Mouse (Mus musculus) embryo, embryonic 11 days (tissue): ENCODE measurements around the gene Nol6.
A peak's percentile ranks its signal among the peaks of the same experiment; 100 is the strongest.
"Not testable (repeated sequence)": the region's sequence is repeated elsewhere in the genome, so short reads cannot be mapped to it uniquely, and the experiment has no call there.

ENCODE experiments used
- DNase-seq: peaks from one replicate; pipeline ENCODE4 v3.0.0-alpha.2; 2015

Gene Nol6

DNA sequence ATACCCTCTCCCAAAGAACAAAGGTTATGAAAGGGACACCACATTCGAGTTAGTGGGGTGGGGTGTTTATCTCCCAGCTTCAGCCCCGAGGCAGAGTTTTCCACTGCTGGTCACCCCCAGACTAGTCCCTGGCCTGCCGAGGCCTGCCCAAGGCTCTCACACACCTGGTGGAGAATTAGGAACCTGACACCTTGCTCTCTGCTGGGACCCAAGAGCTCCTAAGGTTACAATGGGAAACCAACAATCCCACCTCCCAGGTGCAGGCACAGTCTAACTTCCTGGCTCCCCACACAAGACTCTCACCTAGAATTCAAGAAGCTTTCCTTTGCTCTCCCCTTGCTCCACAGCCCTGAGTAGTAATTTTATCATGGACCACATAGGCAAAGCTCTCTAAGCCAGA lies 7.4 kb downstream of the Nol6 start:
- DNase-seq, result no peak

DNA sequence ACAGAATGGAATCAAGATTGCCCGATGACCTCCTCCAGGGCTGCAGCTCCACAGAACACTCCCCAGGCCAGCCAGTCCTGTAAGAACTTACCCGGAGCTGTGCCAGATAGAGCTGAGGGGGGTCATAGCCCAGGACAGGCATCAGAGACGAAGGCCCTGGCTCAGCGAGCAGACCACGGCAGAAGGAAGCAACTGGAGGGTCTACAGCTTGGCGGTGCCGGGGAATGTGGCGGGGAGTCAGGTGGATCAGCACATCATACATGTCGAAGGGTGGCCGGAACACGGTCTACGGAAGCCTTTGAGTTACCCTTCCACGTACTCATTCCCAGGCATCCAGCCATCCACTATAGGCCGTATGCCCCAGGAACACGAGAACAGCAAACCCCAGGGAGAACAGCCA lies 8.5 kb downstream of the Nol6 start:
- no peak for DNase-seq

DNA sequence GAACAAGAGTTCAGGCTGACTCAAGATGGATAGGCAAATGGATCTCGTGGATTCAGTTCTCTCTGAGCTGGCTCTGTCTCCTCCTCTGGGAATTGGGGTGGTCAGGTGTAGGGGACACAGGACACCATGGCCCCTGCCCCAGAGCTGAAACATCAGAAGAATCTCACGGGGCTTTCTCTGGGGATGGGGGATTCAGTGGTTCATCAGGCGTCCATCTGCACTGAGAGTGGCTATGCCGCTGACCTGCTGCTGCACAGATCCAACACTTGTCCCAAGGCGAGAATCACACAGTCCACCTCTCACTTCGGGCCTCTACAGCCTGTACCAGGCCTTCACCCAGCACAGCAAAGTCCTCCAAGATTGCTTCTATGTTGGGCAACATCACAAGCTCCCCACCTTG lies 9.2 kb downstream of the Nol6 start:
- DNase-seq, result no peak

DNA sequence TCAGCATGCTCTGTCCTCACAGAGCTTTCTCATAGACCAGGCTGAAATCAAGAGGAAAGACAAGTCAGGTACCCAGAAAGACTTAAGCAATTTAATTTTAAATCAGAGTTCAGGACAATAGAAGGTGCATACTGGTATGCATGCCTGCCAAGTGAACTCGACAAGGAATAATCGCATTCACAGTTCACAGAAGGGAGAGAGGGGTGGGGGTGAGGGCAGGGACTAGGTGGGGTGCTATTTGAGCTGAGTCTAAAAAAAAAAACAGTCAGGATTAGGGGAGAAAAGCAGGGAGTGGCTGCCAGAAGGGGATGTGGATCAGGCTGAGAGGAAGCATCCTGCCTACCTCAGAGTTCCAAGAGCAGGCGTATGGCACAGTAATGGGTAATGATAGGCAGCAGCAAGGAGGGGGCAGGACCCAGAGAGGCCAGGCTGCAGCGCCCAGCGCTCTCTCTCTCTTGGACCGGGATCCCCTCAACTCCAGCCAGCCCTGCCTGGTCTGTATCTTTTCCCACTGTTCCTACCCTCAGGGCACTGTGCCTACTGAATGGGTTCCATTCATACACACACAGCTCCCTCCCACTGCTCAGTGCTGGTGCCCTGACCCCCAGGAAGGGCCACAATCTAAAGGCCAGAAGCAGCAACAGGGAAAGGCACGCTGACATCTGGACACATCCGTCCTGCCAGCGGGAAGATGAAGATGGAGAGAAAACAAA lies 9.7 kb downstream of the Nol6 start:
- no peak for DNase-seq

DNA sequence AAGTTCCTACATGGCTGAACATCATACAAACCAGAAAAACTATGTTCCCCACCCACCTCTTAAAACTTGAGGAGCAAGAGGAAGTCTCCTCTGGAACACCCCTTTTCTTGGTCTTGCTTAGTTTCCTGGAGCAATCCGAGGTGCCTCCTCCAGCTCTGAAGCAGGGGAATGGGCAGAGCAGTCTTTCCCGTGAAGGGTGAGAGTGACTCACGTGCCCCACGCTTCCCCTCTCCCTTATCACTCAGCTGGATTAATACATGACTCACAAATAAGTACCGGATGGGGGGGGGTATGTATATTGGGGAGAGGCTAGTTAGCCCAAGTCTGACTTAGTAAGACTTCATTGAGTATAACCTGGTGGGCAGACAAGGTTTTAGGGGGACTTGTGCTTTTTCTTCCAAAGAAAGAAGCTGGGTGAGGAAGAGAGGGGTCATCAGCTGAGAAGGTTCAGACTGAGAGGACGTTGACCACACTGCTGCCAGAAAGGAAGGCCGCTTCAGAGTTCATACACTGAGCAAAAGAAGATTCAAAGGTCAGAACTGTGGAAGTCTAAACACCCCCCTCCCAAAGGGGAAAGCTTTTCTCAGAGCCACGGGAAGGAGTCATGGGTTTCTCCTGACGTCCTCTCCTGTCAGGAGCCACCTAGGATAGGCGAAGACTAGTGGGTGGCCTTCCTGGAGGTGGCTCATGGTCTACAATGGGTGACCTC lies 15.4 kb downstream of the Nol6 start:
- DNase-seq, result no peak

DNA sequence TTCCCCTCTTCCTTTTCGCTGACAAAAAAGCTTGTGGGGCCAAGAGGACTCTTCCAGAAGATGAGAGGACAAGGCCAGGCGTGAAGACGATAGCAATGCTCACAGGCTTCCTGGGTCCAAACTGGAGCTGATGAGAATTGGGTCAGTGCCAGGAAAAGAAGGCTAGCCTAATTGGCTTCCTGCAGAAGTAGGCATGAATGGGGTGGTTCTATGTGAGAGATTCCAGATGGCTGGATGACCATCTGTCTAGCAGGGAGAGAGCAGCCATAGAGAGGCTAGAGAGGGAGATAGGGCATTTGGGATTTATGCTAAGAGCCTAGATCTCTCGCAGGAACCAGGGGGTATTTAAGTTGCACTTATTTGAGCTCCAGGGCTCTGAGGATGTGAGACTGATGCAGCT lies 16.8 kb downstream of the Nol6 start:
- no peak for DNase-seq

DNA sequence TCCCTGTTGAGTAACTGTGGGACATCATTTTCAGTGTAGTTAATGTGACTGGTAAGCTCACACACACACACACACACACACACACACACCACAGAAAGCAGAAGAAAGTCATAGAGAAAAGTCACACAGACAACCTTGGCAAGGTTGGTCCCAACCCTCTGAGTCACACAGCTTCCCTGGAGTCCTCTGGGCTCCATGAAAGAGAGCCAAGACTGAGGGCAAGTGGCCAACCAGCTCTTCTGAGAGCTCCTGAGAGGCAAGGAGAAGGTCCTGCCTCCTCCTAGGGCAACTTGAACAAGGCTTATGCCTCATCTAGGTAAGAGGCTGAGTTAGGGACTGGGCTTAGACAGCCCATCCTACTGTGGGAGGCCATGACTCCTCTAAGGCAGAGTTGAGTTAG lies 21.4 kb downstream of the Nol6 start:
- no peak for DNase-seq

DNA sequence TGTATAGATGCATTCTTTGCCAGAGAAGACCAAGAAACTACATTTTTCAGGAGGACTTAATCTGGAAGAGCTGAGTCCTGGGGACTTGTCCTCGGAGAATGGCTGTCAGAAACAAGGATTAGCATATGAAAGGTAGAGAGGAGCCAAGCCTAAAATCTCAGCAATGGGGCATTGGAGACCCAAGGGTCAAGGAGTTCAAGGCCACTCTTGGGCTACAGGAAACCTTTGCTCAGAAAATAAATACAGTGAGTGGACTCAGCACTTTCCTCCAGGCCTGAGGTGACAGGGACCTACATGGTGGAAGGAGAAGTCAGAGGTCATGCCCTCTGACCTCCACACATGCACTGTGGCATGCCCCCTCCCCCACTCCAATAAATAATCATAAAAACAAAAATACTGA lies 23.3 kb downstream of the Nol6 start:
- DNase-seq, result no peak

DNA sequence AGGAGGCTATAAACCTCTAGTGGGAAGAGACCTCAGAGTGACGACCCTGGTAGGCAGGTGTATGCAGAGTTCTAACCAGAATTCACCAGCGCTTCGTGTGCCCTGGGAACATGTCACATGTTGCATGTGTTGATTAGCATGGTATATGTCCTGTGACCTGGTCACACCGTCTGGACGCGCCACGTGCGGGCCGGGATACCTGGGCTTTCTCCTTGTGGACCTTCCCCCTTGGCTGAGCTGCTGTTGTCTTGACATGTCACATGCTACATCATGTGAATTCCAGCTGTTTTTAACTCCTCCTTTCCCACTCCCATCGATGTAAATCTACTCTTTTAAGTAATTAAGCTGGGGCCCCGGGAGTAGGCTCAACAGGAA lies 25.7 kb downstream of the Nol6 start:
- no peak for DNase-seq

DNA sequence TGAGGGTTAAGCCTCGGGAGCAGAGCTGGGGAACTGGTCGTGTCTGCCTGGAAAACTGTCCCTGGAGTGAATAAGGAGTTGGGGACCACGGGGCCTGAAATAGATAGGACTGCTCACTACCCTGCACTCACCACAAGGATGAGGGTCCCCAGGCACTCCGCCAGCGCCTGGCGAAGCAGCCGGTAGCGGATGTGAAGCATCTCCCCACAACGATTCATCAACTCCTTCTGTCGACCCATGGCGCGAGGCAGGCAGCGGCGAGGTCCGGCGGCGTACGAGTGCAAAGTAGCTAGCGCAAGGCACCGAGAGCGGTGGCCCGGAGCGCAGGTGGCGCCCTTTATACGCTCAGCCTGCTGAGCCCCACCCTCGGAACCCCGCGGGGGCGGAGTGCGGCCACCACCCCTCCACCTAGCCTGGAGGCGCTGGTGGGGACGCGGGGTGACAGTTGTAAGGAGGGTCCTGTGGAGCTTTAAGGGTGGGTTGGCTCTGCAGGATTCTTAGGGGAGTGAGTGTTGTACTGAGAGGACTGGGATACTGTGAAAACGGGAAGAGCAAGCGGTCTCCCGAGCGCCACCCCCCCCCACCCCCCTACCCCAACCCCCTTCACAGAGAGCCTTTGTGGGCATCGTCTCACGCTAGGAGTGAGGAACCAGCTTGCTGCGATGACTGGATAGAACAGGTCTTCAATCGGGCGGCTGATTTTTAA lies 26.2 kb downstream of the Nol6 start, which contains the start of gene Aqp3:
TSS of gene Aqp3 (minus strand) at position 313 of the 706 bp plus-strand sequence.
- DNase-seq, result peak; percentile 61

DNA sequence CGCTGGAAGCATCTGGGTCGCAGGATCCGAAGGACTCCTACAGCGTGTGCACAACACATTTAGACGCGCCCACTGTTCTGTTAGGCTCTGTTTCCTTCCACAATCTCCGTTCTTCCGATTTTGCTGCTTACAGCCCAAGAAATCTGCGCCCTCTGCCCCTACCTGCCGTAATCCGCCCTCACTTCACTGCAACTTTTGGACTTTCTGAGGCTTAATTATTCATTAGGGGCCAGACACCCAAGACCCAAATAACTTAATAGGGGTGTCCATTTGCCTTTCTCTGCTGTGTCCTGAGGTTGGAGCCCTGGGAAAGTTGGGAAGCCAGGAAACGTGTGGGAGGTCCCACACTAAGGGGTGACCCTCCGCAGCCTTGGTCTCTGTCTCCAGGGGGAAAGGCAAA lies 26.9 kb downstream of the Nol6 start:
- no peak for DNase-seq

DNA sequence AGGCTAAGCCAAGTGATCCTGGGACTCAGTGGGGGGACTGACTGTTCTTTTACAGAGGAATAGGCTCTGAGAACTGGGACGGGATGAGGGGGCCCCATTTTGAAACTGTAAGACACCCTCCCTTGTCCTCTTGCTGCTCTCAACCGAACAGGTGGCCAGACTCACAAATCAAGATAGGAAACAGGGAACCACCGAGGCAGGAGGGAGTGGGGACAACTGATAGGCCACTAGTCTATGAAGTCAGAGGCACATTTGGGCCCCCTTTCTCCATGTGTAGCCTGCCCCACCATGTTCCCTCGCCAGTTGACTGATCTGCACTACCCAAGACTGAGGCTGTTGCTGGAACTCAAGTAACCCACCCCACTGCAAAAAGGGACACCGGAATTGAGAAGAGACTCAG lies 27.5 kb downstream of the Nol6 start:
- no peak for DNase-seq

DNA sequence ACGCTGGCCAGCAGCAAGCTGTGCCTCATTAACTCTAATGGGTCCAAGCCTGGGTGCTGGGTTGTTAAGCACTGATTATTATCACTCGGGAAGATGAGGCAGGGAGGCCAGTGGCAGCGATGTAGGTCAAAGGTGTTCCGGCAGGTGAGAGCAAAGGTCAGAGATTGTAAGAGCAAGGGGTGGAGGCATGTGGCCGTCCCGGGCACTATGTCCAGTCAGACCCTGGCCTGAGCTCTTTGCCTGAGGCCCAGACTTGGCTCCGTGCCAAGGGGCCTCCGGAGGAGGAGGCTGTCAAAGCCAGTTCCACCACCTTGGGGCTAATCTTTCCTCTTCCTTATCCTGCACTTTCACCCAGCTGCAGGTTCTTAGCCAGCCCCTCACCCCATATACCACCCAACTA lies 28.1 kb downstream of the Nol6 start:
- DNase-seq, result no peak

DNA sequence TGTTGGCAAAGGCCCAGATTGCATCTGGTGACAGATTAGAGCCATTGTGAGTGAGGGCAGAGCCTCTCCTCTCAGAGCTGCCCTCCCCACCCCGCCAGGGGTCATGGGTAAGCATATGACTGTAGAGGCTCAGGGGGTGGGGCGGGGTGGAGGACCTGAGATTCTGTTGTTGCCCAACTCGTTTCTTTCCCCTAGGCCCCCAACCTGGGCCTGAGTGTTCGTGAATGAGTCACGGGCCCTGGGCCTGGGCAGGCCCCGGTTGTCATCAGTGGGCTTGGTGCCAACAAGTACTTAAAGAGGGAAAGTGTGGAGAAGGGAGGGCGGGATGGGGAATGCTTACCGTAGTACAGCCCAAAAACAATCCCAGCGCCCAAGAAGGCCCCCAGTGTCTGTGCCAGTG lies 29.9 kb downstream of the Nol6 start:
- DNase-seq, result no peak

DNA sequence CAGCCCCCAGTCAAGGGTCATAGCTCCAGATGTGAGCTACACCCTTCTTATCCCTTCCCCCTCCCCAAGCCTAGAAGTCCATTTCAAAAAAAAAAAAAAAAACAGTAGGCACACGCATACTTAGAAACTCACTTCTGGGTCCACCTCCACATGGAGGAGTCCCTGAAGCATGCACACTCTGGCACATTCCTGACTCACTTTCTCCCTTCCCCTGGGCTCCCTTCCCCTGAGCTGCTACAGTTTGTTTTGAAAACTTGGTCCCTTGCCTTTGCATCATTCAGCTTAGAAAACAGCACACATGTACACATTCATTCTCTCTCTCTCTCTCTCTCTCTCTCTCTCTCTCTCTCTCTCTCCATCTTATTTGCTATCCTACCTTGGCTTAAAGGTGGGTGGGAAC lies 31.3 kb downstream of the Nol6 start:
- no peak for DNase-seq

DNA sequence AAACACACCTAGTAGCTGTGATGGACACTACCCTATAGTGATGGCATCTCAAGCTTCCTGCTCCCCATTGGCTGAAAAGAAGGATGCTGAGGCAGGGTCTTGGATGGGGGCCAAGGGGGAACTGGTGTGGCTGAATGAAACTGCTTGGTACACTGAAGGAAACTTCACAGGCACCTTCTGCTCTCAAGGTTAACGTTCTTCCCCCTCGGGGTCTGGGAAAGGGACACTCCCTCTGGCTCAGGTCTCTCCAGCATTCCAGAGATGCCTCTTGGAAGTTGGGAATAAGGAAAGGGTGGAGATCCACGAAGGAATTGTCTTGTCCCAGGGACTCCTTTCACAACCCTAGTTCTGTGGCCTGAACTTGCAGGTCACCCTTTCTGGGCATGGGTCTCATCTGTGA lies 32.9 kb downstream of the Nol6 start:
- no peak for DNase-seq

DNA sequence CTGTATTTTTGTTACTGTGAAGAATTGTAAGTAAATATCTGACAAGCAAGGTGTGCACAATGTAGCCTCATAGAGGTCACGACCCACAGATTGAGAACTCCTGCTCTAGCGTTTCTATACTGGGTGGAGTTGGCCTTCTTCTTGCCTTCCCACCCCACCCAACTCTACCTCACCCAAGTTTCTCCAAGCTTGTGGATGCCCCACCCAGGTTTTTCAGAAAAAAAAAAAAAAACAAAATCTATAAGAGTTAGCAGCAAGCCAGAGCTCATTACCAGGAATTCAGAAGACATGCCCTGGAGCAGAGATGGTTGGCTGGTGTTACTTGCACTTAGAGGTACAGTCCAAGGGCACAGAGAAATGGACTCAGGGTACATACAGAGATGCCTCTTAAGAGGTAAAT lies 34.5 kb downstream of the Nol6 start:
- no peak for DNase-seq

DNA sequence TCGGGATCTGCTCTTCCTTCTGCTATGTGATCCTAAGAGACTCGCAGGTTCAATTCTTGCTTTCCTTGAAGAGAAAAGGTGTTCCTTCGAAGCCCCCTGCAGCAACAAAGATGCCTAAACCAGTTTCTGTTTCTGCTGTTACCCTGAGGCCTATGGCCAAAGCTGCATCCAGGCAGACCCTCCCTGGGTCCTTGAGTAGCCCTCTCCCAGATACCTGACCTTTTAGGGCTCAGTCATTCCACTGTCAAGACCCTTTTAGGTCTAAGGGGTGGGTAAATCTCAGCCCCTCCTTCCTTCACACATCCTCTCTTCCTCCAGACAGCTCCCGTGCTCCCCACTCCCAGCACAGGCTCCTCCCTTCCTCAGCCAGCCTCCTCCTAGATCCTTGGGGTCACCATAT lies 35.1 kb downstream of the Nol6 start:
- no peak for DNase-seq

DNA sequence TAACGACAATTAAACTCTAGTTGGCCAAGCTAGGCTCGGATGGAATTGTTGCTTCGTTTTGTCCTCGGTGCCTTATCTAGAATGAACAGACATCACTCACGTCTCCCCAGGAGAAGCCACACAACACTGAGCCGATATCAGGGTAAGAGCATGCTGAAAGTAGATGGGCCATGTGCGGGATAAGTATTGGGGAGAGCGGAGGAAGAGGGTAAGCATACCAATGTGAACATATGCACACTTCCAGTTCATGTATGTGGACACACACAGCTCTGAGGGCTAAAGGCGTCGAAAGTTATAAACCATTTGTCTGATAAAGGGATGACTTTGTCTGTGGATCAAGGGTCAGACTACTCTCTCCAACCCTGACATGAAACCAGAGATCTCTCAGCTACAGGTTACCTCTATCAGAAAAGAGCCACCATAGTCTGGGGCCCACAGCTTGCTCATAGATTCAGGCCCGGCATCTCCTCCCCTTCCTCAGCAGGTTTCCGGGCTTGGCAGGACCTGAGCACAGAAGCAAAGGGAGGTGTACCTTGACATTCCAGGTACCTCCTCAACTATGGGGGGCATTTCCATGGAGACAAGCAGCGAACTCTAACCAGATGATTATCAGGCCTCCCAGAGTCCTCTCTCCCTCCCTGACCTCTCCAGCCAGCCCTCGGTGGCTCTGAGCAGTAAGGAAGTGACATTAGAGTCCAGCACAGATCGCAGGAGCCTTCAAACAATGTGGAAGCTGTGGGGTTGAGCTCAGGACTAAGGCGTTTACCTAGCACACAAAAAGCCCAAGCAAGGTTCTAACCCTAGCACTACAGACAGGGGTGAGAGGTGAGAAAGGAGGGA lies 36.6 kb downstream of the Nol6 start:
- no peak for DNase-seq

DNA sequence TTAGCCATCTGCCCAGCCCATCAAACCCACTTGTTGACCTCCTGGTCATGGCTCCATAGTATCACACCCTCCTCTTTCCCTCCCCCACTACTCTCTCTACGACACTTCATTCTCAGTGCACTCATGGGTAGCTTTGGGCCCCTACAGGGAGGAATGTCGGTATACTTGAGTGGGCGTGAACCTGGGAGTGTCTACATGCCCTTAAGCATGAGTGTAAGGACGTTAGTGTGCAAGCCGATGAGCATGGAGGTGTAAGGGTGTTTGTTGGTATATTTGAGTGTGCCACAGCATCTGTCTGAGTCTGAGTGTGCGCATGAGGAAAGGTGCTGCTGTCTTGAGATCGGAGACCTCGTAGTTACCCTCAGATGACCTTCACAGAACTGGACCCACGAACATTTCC lies 37.3 kb downstream of the Nol6 start:
- no peak for DNase-seq

DNA sequence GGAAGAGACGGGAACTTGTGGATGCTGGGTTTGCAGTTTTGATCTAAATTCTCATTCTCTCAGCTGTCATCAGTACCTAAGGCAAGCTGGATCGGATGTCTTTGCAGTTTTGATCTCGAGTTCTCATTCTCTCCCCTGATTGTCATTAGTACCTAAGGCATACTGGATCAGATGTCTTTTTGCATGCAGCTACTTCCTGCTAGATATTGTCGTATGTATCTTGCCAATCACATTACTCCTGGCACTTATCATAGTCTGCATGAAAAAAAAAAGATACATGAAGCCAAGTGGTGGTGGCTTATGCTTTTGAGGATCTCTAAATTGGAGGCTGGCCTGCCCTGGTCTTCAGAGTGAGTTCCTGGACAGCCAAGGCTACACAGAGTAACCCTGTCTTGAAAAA lies 39.4 kb downstream of the Nol6 start:
- DNase-seq, result no peak

DNA sequence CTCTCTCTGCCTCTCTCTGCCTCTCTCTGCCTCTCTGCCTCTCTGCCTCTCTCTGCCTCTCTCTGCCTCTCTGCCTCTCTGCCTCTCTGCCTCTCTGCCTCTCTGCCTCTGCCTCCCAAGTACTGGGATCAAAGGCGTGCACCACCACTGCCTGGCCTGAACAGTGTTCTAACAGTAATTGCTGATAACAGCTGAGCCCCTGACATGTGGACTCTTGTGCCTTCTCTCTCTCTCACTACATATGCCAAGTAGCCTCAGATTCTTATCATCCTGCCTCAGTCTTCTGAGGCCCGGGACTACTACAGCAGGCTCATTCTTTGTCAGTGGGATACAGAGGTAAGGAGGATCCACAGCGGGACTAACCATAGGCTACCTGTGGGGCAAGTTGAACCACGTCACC lies 41.5 kb downstream of the Nol6 start:
- not testable (repeated sequence) for DNase-seq

DNA sequence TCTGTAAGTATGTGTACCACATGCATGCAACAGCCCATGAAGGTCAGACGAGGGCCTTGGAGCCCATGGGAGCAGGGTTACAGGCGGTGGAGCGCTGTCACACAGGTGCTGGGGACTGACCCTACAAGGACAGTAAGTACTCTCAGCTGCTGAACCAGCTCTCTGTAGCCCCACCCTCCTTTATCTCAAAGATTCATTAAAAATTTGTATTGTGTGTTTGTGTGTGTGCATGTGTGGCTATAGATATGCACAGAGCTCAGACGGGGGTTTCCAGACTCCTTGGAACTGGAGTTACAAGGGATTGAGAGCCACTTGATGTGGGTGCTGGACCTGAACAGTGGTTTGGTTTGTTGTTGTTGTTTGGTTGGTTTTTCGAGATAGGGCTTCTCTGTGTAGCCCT lies 42.5 kb downstream of the Nol6 start:
- no peak for DNase-seq
